Mouse (Mus musculus): ENCODE measurements at regions not wholly inside any gene's neighbourhood (a gene's known extent, or its start where the extent isn't known, plus 50 kb on each side); places are given as distances from the start of the nearest gene placed in this dataset.
A peak's percentile ranks its signal among the peaks of the same experiment; 100 is the strongest.

GRCm38 (mm10) chr4:31612825-31613514, 350.9 kb upstream of the Map3k7 start:
- DNase-seq (ENCODE audit: low spot score in 2 of 2), result no peak

- DNase-seq (ENCODE audit: low spot score in 2 of 2), result no peak
Measured at GRCm38 (mm10) chr4:31617572-31617971, 346.3 kb upstream of the Map3k7 start.

GRCm38 (mm10) chr4:31618026-31618425, 345.9 kb upstream of the Map3k7 start:
- DNase-seq (ENCODE audit: low spot score in 2 of 2), result no peak

GRCm38 (mm10) chr4:31621205-31621604, 342.7 kb upstream of the Map3k7 start:
- no peak for DNase-seq (ENCODE audit: low spot score in 2 of 2)

GRCm38 (mm10) chr4:31627053-31627452, 336.8 kb upstream of the Map3k7 start:
- no peak for DNase-seq (ENCODE audit: low spot score in 2 of 2)

GRCm38 (mm10) chr4:31627777-31628176, 336.1 kb upstream of the Map3k7 start:
- DNase-seq (ENCODE audit: low spot score in 2 of 2), result no peak

- no peak for DNase-seq (ENCODE audit: low spot score in 2 of 2)
Measured at GRCm38 (mm10) chr4:31638564-31638963, 325.3 kb upstream of the Map3k7 start.

GRCm38 (mm10) chr4:31642161-31642560, 321.7 kb upstream of the Map3k7 start:
- DNase-seq (ENCODE audit: low spot score in 2 of 2), result peak in 1 of 2 experiments; percentile 35

GRCm38 (mm10) chr4:31642593-31643290, 321.2 kb upstream of the Map3k7 start:
- DNase-seq (ENCODE audit: low spot score in 2 of 2), result no peak

GRCm38 (mm10) chr4:31648631-31649368, 315.1 kb upstream of the Map3k7 start:
- no peak for DNase-seq (ENCODE audit: low spot score in 2 of 2)

GRCm38 (mm10) chr4:31655364-31656106, 308.4 kb upstream of the Map3k7 start:
- no peak for DNase-seq (ENCODE audit: low spot score in 2 of 2)

- DNase-seq (ENCODE audit: low spot score in 2 of 2), result no peak
Measured at GRCm38 (mm10) chr4:31656111-31656510, 307.8 kb upstream of the Map3k7 start.

- DNase-seq (ENCODE audit: low spot score in 2 of 2), result no peak
Measured at GRCm38 (mm10) chr4:31658820-31659219, 305.1 kb upstream of the Map3k7 start.

- no peak for DNase-seq (ENCODE audit: low spot score in 2 of 2)
Measured at GRCm38 (mm10) chr4:31660896-31661295, 303.0 kb upstream of the Map3k7 start.

GRCm38 (mm10) chr4:31671530-31672170, 292.2 kb upstream of the Map3k7 start:
- DNase-seq (ENCODE audit: low spot score in 2 of 2), result no peak

- no peak for DNase-seq (ENCODE audit: low spot score in 2 of 2)
Measured at GRCm38 (mm10) chr4:31672171-31672841, 291.6 kb upstream of the Map3k7 start.

- no peak for DNase-seq (ENCODE audit: low spot score in 2 of 2)
Measured at GRCm38 (mm10) chr4:31672842-31673171, 291.1 kb upstream of the Map3k7 start.

- no peak for DNase-seq (ENCODE audit: low spot score in 2 of 2)
Measured at GRCm38 (mm10) chr4:31679007-31679590, 284.8 kb upstream of the Map3k7 start.

- no peak for DNase-seq (ENCODE audit: low spot score in 2 of 2)
Measured at GRCm38 (mm10) chr4:31680958-31681357, 282.9 kb upstream of the Map3k7 start.

- no peak for DNase-seq (ENCODE audit: low spot score in 2 of 2)
Measured at GRCm38 (mm10) chr4:31689083-31689482, 274.8 kb upstream of the Map3k7 start.

Measured in urinary bladder, postnatal 4 days (tissue).